17 mouse cellular contexts compared by ENCODE assay signal in genomic region chr9:9872112-9873035, GRCm38 (mm10).
DNase-seq lines count a peak whose midpoint lies in the region; ATAC-seq and TF ChIP-seq lines count a peak whose summit lies in the region.
"Had no signal": no experiment of that assay in that cellular context is flagged by ENCODE, and none has a peak within 500 bp of the region (broad histone marks: within the 10 kb centered on the region; RNA-seq: fewer than 3 reads in every experiment).

No protein-coding gene starts in this region.

- no peaks in the 10 kb centered on the region for H3K36me3 ChIP-seq in midbrain, embryonic 10.5 days
- H3K36me3 ChIP-seq in midbrain, postnatal 0 days (ENCODE audit: insufficient read depth, low read length), result no peaks in the 10 kb centered on the region
- H3K36me3 ChIP-seq in forebrain, embryonic 16.5 days (ENCODE audit: control insufficient read depth, insufficient read depth), result no peaks in the 10 kb centered on the region
- H3K36me3 ChIP-seq in midbrain, embryonic 14.5 days (ENCODE audit: control insufficient read depth, insufficient read depth, low read length), result no peaks in the 10 kb centered on the region
- H3K36me3 ChIP-seq: limb, embryonic 15.5 days; neural tube, embryonic 12.5 days had no signal

- peak; percentile 9 for DNase-seq in embryo, embryonic 11 days
- no peak for DNase-seq in embryo, embryonic 9.5 days (ENCODE audit: extremely low spot score)
- no peak for DNase-seq in midbrain, embryonic 10.5 days (ENCODE audit: low spot score)
- DNase-seq in midbrain, postnatal 0 days (ENCODE audit: low spot score), result no peak
- DNase-seq in midbrain, embryonic 14.5 days, result peak; percentile 9
- no peak for DNase-seq in urinary bladder, adult 2 months (ENCODE audit: low spot score)
- no peak for DNase-seq in adrenal gland, adult 8-10 months
- DNase-seq: adrenal gland, adult 2 months; cerebellum, adult 2 months; gastrocnemius, postnatal 10 days; heart, adult 18-20 months; kidney, adult 2 months; kidney, postnatal 14 days had no signal

- H3K9ac ChIP-seq in midbrain, postnatal 0 days (replicated peaks; ENCODE audit: low read length, poor library complexity, severe bottlenecking), result no peak overlapping the region
- no peak overlapping the region for H3K9ac ChIP-seq in forebrain, embryonic 16.5 days (replicated peaks; ENCODE audit: low read depth, low read length)
- no peak overlapping the region for H3K9ac ChIP-seq in midbrain, embryonic 14.5 days (replicated peaks; ENCODE audit: low read length)
- H3K9ac ChIP-seq: limb, embryonic 15.5 days; neural tube, embryonic 12.5 days had no signal

- ATAC-seq in midbrain, postnatal 0 days (ENCODE audit: low FRiP score), result no peak
- 0 out of 2 replicates have a peak, but pooled peaks have one; percentile 36 for ATAC-seq in forebrain, embryonic 16.5 days
- 0 out of 2 replicates have a peak, but pooled peaks have one; percentile 43 for ATAC-seq in midbrain, embryonic 14.5 days (ENCODE audit: low FRiP score, low TSS enrichment)

- H3K4me1 ChIP-seq in midbrain, embryonic 10.5 days, result peaks cover 6% of the 10 kb centered on the region
- no peaks in the 10 kb centered on the region for H3K4me1 ChIP-seq in midbrain, postnatal 0 days (ENCODE audit: insufficient read depth, low read length)
- no peaks in the 10 kb centered on the region for H3K4me1 ChIP-seq in forebrain, embryonic 16.5 days (replicated peaks; ENCODE audit: control insufficient read depth, insufficient read depth, low read length)
- H3K4me1 ChIP-seq in midbrain, embryonic 14.5 days (ENCODE audit: control insufficient read depth, insufficient read depth, low read length), result no peaks in the 10 kb centered on the region
- H3K4me1 ChIP-seq: limb, embryonic 15.5 days; neural tube, embryonic 12.5 days had no signal

- no peak overlapping the region for H3K4me2 ChIP-seq in midbrain, postnatal 0 days (ENCODE audit: low read depth, low read length, poor library complexity, severe bottlenecking)
- no peak overlapping the region for H3K4me2 ChIP-seq in forebrain, embryonic 16.5 days (ENCODE audit: low read length)
- no peak overlapping the region for H3K4me2 ChIP-seq in midbrain, embryonic 14.5 days (ENCODE audit: low read length)
- H3K4me2 ChIP-seq: limb, embryonic 15.5 days; neural tube, embryonic 12.5 days had no signal

- peak overlapping the region; percentile 49; the same call in 1 of the 2 replicates for H3K27ac ChIP-seq in midbrain, embryonic 10.5 days (replicated peaks)
- no peak overlapping the region for H3K27ac ChIP-seq in midbrain, postnatal 0 days (ENCODE audit: low read depth, low read length)
- H3K27ac ChIP-seq in forebrain, embryonic 16.5 days (ENCODE audit: low read length), result no peak overlapping the region
- H3K27ac ChIP-seq in midbrain, embryonic 14.5 days (replicated peaks; ENCODE audit: low read depth, low read length), result no peak overlapping the region
- H3K27ac ChIP-seq: limb, embryonic 15.5 days; neural tube, embryonic 12.5 days had no signal

- WGBS in midbrain, embryonic 10.5 days, result 26% methylated on average over 7 of the region's 7 CpGs
- 40% methylated on average over 7 of the region's 7 CpGs for WGBS in midbrain, postnatal 0 days
- 24% methylated on average over 7 of the region's 7 CpGs for WGBS in forebrain, embryonic 16.5 days
- WGBS in midbrain, embryonic 14.5 days, result 22% methylated on average over 7 of the region's 7 CpGs

- no peak overlapping the region for H3K4me3 ChIP-seq in midbrain, embryonic 10.5 days
- no peak overlapping the region for H3K4me3 ChIP-seq in midbrain, postnatal 0 days (ENCODE audit: low read depth, low read length)
- no peak overlapping the region for H3K4me3 ChIP-seq in forebrain, embryonic 16.5 days (replicated peaks; ENCODE audit: low read length)
- no peak overlapping the region for H3K4me3 ChIP-seq in midbrain, embryonic 14.5 days (replicated peaks; ENCODE audit: low read depth, low read length)
- H3K4me3 ChIP-seq: limb, embryonic 15.5 days; neural tube, embryonic 12.5 days had no signal

- H3K27me3 ChIP-seq in midbrain, embryonic 10.5 days (ENCODE audit: low read depth, poor library complexity, severe bottlenecking), result no peaks in the 10 kb centered on the region
- H3K27me3 ChIP-seq in midbrain, postnatal 0 days (ENCODE audit: insufficient read depth, low read length), result no peaks in the 10 kb centered on the region
- H3K27me3 ChIP-seq in forebrain, embryonic 16.5 days (replicated peaks; ENCODE audit: control insufficient read depth, insufficient read depth, low read length), result no peaks in the 10 kb centered on the region
- H3K27me3 ChIP-seq in midbrain, embryonic 14.5 days (ENCODE audit: control insufficient read depth, insufficient read depth, low read length), result no peaks in the 10 kb centered on the region
- H3K27me3 ChIP-seq: CH12.LX; limb, embryonic 15.5 days; neural tube, embryonic 12.5 days had no signal

- TF ChIP-seq CTCF in midbrain, postnatal 0 days (IDR thresholded peaks at IDR 0.05), result no peak

- no peaks in the 10 kb centered on the region for H3K9me3 ChIP-seq in midbrain, embryonic 10.5 days (replicated peaks)
- no peaks in the 10 kb centered on the region for H3K9me3 ChIP-seq in midbrain, postnatal 0 days (ENCODE audit: low read length)
- H3K9me3 ChIP-seq in forebrain, embryonic 16.5 days (ENCODE audit: control insufficient read depth, low read length), result no peaks in the 10 kb centered on the region
- no peaks in the 10 kb centered on the region for H3K9me3 ChIP-seq in midbrain, embryonic 14.5 days (ENCODE audit: control insufficient read depth, low read length)
- H3K9me3 ChIP-seq: limb, embryonic 15.5 days; neural tube, embryonic 12.5 days had no signal

Comparison
In these comparisons a context has a peak if more than half of its experiments do, and no peak if none do; other contexts are left out.
1. DNase-seq: peak in embryo, embryonic 11 days (single experiment) and midbrain, embryonic 14.5 days (single experiment); none in embryo, embryonic 9.5 days (single experiment), midbrain, embryonic 10.5 days (single experiment), midbrain, postnatal 0 days (single experiment), urinary bladder, adult 2 months (single experiment) and adrenal gland, adult 8-10 months (single experiment).